Mouse (Mus musculus) heart, embryonic 13.5 days (tissue): Measurements from ENCODE around the gene D630039A03Rik. TPM values are rescaled to one million over a fixed set of nuclear protein-coding genes. Genes with fewer than 3 reads are reported as not detected.

Source experiments
- ATAC-seq: fragments of 200-750 bp; cut with Nextera tagmentation; 2 replicates; pipeline ENCODE4 v1.8.0; 2017; ENCODE audit warnings: moderate TSS enrichment; ENCODE audit not compliant: insufficient number of reproducible peaks, low FRiP score, low TSS enrichment; ENCODE audit errors: extremely low read depth
- H3K27ac ChIP-seq: fragments of 300-500 bp; sonication (generic); replicated peaks from 2 replicates; pipeline ENCODE4 v1.5.1; 2015; ENCODE audit warnings: moderate library complexity, mild to moderate bottlenecking, inconsistent platforms
- H3K27me3 ChIP-seq: fragments of 300-500 bp; sonication (generic); replicated peaks from 2 replicates; pipeline ENCODE4 v1.6.1; 2015; ENCODE audit warnings: mild to moderate bottlenecking, inconsistent platforms
- H3K36me3 ChIP-seq: fragments of 300-500 bp; sonication (generic); 2 replicates; pipeline ENCODE4 v1.6.1; 2015; ENCODE audit warnings: mild to moderate bottlenecking, inconsistent platforms
- H3K4me1 ChIP-seq: fragments of 300-500 bp; sonication (generic); 2 replicates; pipeline ENCODE4 v1.6.1; 2015; ENCODE audit warnings: inconsistent platforms
- H3K4me2 ChIP-seq: fragments of 300-500 bp; sonication (generic); 2 replicates; pipeline ENCODE4 v1.6.1; 2015; ENCODE audit warnings: inconsistent platforms, mild to moderate bottlenecking, moderate library complexity
- H3K4me3 ChIP-seq: fragments of 300-500 bp; sonication (generic); 2 replicates; pipeline ENCODE4 v1.5.1; 2015; ENCODE audit warnings: moderate library complexity, mild to moderate bottlenecking, inconsistent platforms
- H3K9ac ChIP-seq: fragments of 300-500 bp; sonication (generic); 2 replicates; pipeline ENCODE4 v1.6.1; 2015; ENCODE audit warnings: inconsistent platforms, mild to moderate bottlenecking, moderate library complexity
- H3K9me3 ChIP-seq: fragments of 300-500 bp; sonication (generic); 2 replicates; pipeline ENCODE4 v1.6.1; 2016; ENCODE audit warnings: inconsistent platforms
- WGBS: fragments of 180-500 bp; shearing (Covaris S2); methylation state at CpG from one replicate; pipeline ENCODE4 v1.1.7; 2015; ENCODE audit warnings: mixed read lengths; 5-methylcytosine and 5-hydroxymethylcytosine counted together
- polyA plus RNA-seq: library from polyadenylated mRNA; unstranded; fragments of >200 nt; fragmentation: Nextera tagmentation; extraction: Ambion mirVana; gene quantifications from 2 replicates; pipeline ENCODE4 v1.2.1, GENCODE M21; 2015

D630039A03Rik gene
- polyA plus RNA-seq, 1 experiment from 2014 or later: 0.15 TPM

DNA sequence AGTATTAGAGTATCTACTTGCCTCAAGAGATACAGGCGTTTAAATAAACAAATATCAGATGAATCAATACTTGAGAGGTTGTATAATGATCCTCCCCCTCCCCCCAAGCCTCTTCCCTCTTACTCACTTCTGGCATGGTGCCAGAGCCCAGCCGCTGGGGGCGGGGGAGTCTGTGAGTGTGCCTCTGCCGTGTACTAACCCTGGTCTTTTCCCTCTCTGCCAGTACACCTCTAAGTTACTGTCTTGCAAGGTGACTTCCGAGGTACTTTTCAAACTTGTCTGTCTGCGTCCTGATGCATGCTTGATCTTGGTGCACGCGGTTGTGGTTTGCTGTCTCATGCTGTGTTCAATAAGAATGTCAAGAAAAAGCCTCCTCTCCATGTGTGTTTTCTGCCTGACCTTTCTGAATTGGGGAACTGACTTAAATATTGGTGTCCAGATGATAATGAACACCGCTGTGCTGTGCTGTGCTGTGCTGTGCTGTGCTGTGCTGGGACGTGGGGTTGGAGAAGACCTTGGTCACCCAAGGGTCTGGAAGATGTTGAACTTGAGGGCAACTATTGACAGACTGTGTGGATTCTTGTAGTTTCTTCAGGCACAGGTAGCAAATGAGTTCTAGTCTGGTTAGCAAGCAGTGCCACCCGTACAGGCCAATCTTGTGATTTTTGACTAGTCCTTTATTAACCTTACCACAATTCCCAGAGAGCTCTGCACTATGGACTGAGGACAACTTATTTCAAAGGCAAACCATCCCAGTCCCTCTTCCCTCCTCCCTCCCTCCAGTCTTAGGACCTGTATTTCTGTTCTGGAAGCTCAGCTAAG, 29.8 kb downstream of the D630039A03Rik start:
- Histone ChIP-seq H3K9ac (0 out of 2 replicates have a peak overlapping the region, but pooled peaks have one; percentile 8), H3K4me2 (no peak overlapping the region), H3K27ac (0 out of 2 replicates have a peak overlapping the region, but pooled peaks have one; percentile 30), H3K4me3 (no peak overlapping the region), H3K4me1 (peaks cover 64% of the 10 kb centered on the region), H3K9me3 (no peaks in the 10 kb centered on the region), H3K36me3 (0 out of 2 replicates have a peak, but pooled peaks cover 8% of the 10 kb centered on the region), H3K27me3 (no peaks in the 10 kb centered on the region)
- WGBS: 46% methylated on average over 11 of the region's 11 CpGs
- ATAC-seq: no peak

DNA sequence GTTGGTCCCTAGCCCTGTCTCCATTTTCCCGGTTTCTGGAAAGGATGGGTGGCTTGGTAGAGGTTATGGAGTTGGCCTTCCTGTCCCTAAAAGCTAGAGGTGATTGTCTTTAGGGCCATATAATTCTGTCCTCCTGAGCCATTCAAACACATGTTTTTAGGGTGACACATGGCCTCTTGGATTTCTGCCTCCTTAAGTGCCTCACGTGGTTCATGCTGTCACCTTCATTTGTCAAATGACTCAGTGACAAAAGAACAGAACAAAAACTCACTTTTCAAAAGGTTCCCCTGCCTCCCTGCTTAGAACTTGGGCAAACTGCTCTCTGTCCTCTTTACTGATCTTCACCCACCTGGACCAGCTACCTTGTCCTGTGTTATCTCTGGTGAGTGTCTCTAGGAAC, 30.9 kb downstream of the D630039A03Rik start:
- Histone ChIP-seq H3K9ac (no peak overlapping the region), H3K4me1 (peaks cover 64% of the 10 kb centered on the region)
- WGBS: 56% methylated on average over 2 of the region's 2 CpGs

GRCm38 (mm10) chr4:57884511-57884910, 31.6 kb downstream of the D630039A03Rik start:
- H3K4me2 ChIP-seq: no peak overlapping the region
- ATAC-seq: no peak
- H3K27ac ChIP-seq: peak overlapping the region; percentile 48
- H3K9me3 ChIP-seq: no peaks in the 10 kb centered on the region
- H3K4me1 ChIP-seq: peaks cover 70% of the 10 kb centered on the region
- 0 out of 2 replicates have a peak, but pooled peaks cover 12% of the 10 kb centered on the region for H3K36me3 ChIP-seq
- H3K9ac ChIP-seq: no peak overlapping the region
- 73% methylated on average over 3 of the region's 3 CpGs for WGBS
- H3K27me3 ChIP-seq: no peaks in the 10 kb centered on the region
- no peak overlapping the region for H3K4me3 ChIP-seq

More for the DNA sequence above, 30.9 kb downstream of the D630039A03Rik start:
- Histone ChIP-seq H3K4me2 (no peak overlapping the region), H3K9me3 (no peaks in the 10 kb centered on the region), H3K36me3 (0 out of 2 replicates have a peak, but pooled peaks cover 11% of the 10 kb centered on the region), H3K27me3 (no peaks in the 10 kb centered on the region), H3K27ac (no peak overlapping the region), H3K4me3 (no peak overlapping the region)
- no peak for ATAC-seq

DNA sequence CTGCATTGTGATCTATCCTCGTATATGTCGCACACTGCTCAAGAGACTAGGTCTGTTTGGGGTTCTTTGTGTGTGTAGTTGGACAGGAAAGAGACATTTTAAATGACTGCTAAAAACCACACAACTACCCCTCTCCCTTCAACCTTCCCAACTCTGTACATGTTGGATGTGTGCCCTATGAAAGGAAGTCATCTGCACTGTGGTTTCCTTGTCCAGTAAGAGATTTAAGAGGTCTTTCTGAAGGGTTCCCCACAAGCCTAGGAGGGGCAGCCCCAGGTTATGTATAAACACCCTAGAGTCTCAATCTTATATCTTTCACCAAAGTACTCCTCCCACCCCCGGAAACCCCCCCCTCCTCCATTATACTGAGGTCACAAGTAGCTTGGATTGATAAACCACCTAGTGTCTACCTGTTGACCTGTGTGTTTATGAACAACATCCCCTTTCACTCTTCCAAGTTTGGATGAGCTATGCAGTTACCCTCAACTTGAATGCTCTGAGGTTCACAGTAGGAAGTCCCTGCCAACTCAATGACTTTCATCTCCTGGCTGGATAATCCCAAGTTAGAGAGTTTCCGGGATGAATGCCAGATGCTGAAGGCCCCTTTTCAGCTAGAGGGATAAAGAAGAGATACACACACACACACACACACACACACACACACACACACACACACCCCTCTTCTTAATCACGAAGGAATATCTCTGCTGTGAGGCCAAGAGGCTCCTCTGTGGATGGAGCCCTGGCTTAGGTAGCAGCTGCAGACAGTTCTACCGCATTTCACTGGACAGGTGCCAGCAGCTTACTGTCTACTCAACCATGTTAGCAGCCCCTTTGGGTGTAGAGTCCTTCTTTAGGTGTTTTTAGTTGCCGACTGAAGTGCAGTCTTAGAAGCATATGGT, 32.3 kb downstream of the D630039A03Rik start:
- peak overlapping the region; percentile 48 for H3K27ac ChIP-seq
- WGBS: 54% methylated on average over 7 of the region's 7 CpGs
- no peak overlapping the region for H3K4me3 ChIP-seq
- peaks cover 70% of the 10 kb centered on the region for H3K4me1 ChIP-seq
- peaks cover 17% of the 10 kb centered on the region; the same call in 1 of the 2 replicates for H3K36me3 ChIP-seq
- no peak overlapping the region for H3K9ac ChIP-seq
- H3K27me3 ChIP-seq: no peaks in the 10 kb centered on the region
- no peaks in the 10 kb centered on the region for H3K9me3 ChIP-seq
- ATAC-seq: no peak
- no peak overlapping the region for H3K4me2 ChIP-seq

DNA sequence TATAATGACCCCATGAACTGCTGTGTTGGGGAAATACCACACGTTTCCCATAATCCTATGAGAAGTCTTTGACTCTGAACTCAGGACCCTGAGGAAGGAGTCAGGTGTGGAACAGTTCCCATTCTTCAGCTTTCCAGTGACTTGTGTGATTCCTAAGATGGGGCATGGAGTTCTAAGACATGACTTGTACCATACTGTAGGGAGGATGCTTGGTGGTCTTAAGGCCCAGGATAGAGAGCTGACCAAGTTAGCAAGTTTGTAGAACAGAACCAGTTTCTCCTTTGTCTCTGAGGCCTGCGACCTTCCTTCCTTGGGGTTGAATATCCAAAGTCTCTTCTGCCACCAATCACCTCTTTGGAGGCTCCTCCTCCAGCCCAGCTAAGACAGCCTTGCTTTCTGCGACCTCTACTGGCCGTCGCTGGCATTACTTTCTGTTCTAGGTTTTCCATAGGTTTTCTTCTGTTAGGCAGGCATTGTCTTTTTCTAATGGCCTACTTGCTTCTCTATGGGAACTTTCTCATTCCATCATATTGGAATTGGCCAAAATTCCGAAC, 36.2 kb downstream of the D630039A03Rik start:
- peaks cover 17% of the 10 kb centered on the region; the same call in 1 of the 2 replicates for H3K36me3 ChIP-seq
- WGBS: 17% methylated on average over 6 of the region's 6 CpGs
- H3K27me3 ChIP-seq: no peaks in the 10 kb centered on the region
- H3K4me1 ChIP-seq: peaks cover 44% of the 10 kb centered on the region
- ATAC-seq: no peak
- no peak overlapping the region for H3K27ac ChIP-seq
- no peak overlapping the region for H3K4me3 ChIP-seq
- H3K9me3 ChIP-seq: no peaks in the 10 kb centered on the region
- no peak overlapping the region for H3K4me2 ChIP-seq
- H3K9ac ChIP-seq: no peak overlapping the region

DNA sequence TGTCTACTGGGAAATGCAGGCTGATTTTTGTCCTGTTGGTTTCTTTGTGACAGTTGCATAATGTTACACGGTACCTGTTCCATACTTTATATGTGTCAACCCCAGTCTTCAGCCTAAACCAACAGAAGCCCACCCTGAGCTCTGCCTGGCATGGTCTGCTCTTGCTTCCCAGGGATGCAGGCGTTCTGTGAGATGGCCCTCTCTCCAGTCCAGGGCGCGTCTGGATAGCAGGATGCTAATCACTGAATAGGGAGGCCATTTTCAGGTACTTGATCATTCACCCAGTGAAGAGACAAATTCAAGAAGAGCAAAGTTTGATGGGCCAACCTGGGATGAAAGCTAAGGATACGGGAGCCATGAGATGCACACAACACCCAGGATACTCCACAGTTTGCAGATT, 37.0 kb downstream of the D630039A03Rik start:
- H3K27ac ChIP-seq: no peak overlapping the region; the same call in 1 of the 2 replicates
- no peaks in the 10 kb centered on the region for H3K27me3 ChIP-seq
- no peak overlapping the region for H3K9ac ChIP-seq
- H3K4me2 ChIP-seq: no peak overlapping the region
- peaks cover 17% of the 10 kb centered on the region; the same call in 1 of the 2 replicates for H3K36me3 ChIP-seq
- H3K4me1 ChIP-seq: peaks cover 36% of the 10 kb centered on the region
- 80% methylated on average over 5 of the region's 5 CpGs for WGBS
- H3K9me3 ChIP-seq: no peaks in the 10 kb centered on the region
- no peak; the same call in 1 of the 2 replicates for ATAC-seq
- H3K4me3 ChIP-seq: no peak overlapping the region

- no peak overlapping the region for H3K27ac ChIP-seq
- ATAC-seq: no peak
- no peak overlapping the region for H3K4me3 ChIP-seq
- H3K9ac ChIP-seq: no peak overlapping the region
- H3K36me3 ChIP-seq: peaks cover 23% of the 10 kb centered on the region
- peaks cover 29% of the 10 kb centered on the region for H3K4me1 ChIP-seq
- H3K4me2 ChIP-seq: no peak overlapping the region
- no peaks in the 10 kb centered on the region for H3K27me3 ChIP-seq
- WGBS: 55% methylated on average over 10 of the region's 10 CpGs
- H3K9me3 ChIP-seq: no peaks in the 10 kb centered on the region
Measured at GRCm38 (mm10) chr4:57867454-57867853, 48.6 kb downstream of the D630039A03Rik start.

- H3K27ac ChIP-seq: peak overlapping the region; percentile 45
- H3K36me3 ChIP-seq: peaks cover 22% of the 10 kb centered on the region
- 0 out of 2 replicates have a peak overlapping the region, but pooled peaks have one; percentile 28 for H3K9ac ChIP-seq
- no peaks in the 10 kb centered on the region for H3K27me3 ChIP-seq
- peaks cover 33% of the 10 kb centered on the region for H3K4me1 ChIP-seq
- 52% methylated on average over 9 of the region's 9 CpGs for WGBS
- no peak overlapping the region for H3K4me3 ChIP-seq
- ATAC-seq: no peak
- H3K9me3 ChIP-seq: no peaks in the 10 kb centered on the region
- H3K4me2 ChIP-seq: no peak overlapping the region
Measured at GRCm38 (mm10) chr4:57866990-57867389, 49.1 kb downstream of the D630039A03Rik start.

DNA sequence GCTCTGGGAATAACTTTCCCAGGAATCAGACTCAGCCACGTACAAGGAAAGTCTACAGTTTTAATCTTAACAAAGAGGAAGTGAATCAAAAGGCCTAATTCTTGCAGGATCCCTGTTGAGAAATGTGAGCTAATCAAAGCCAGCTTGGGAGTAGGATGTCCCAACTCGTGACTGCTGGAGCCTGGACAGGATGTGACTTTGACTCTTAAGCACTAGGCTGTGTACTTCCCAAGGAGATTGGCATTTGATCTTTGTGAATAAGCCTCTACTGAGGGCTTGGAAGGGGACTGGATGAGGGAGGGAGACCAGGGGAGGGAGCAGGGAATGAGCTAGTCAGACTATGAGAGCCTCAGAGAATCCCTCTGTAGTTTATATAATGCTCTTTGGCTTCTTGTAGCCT, 50.0 kb downstream of the D630039A03Rik start:
- H3K4me3 ChIP-seq: no peak overlapping the region
- no peaks in the 10 kb centered on the region for H3K9me3 ChIP-seq
- no peak overlapping the region for H3K9ac ChIP-seq
- H3K27me3 ChIP-seq: no peaks in the 10 kb centered on the region
- H3K36me3 ChIP-seq: peaks cover 23% of the 10 kb centered on the region
- H3K4me1 ChIP-seq: peaks cover 41% of the 10 kb centered on the region
- no peak overlapping the region for H3K4me2 ChIP-seq
- no peak for ATAC-seq
- peak overlapping the region; percentile 45 for H3K27ac ChIP-seq
- WGBS: 25% methylated on average over 2 of the region's 2 CpGs

DNA sequence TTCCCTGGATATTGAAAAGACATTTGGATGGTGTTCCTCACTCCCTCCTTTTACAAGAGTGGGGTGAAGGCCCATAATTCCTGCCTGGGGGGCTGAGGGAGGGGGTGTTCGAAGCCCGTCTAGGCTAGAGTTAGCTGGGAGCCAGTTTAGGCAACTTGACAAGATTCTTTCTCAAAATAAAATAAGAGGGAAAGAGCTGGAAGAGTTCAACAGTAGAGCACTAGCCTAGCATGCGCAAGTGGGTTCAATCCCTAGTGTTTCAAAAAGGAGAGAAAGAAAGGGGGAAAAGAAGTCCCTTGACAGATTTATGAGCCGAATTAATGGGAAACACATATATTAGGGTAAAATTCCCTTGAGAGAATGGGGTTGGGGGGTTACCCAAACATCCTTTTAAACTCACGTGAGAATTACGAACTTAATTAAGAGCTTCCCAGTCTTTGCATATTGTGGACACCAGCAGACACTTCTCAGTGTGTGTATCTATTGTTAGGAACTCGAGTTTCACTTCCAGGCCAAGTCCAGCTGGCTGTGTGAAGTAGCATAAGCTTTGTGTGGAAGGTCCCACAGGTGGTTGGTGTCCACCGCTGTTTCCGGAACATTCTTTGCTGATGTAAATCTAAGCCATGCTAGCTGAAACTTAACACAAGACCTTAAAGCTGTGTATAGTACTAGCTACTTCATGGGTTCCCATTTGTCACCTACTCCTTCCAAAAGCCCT, 53.7 kb downstream of the D630039A03Rik start:
- H3K9ac ChIP-seq: no peak overlapping the region
- H3K4me2 ChIP-seq: no peak overlapping the region
- H3K27me3 ChIP-seq: no peaks in the 10 kb centered on the region
- H3K27ac ChIP-seq: no peak overlapping the region
- no peak for ATAC-seq
- H3K9me3 ChIP-seq: no peaks in the 10 kb centered on the region
- no peak overlapping the region for H3K4me3 ChIP-seq
- H3K4me1 ChIP-seq: peaks cover 69% of the 10 kb centered on the region
- WGBS: 78% methylated on average over 9 of the region's 9 CpGs
- peaks cover 44% of the 10 kb centered on the region for H3K36me3 ChIP-seq
